Mouse (Mus musculus): Measurements from ENCODE around the gene Hist1h2bq. TPM values are rescaled to one million over a fixed set of nuclear protein-coding genes. Genes with fewer than 3 reads are reported as not detected.
"Not testable (repeated sequence)": the region's sequence is repeated elsewhere in the genome, so short reads cannot be mapped to it uniquely, and the experiment has no call there.

The Hist1h2bq gene
- polyA plus RNA-seq, 1 experiment from 2014 or later, result 10.4 TPM

GRCm38 (mm10) chr13:21797163-21797562 lies 12.8 kb downstream of the Hist1h2bq start:
- H3K9me3 ChIP-seq (replicated peaks; ENCODE audit: control insufficient read depth, low read length); H3K36me3 ChIP-seq (ENCODE audit: control insufficient read depth, insufficient read depth); H3K4me1 ChIP-seq (ENCODE audit: control insufficient read depth, insufficient read depth, low read length); H3K4me3 ChIP-seq (ENCODE audit: low read length); H3K4me2 ChIP-seq (ENCODE audit: low read depth, low read length); ATAC-seq (replicated peaks; ENCODE audit: extremely low read depth, insufficient read depth, low FRiP score); H3K27me3 ChIP-seq (ENCODE audit: control insufficient read depth, insufficient read depth, low read length); H3K9ac ChIP-seq (ENCODE audit: low read length); H3K27ac ChIP-seq (ENCODE audit: low read length): not testable (repeated sequence)

- no peaks in the 10 kb centered on the region for H3K36me3 ChIP-seq (ENCODE audit: control insufficient read depth, insufficient read depth)
- H3K4me2 ChIP-seq (ENCODE audit: low read depth, low read length), result no peak overlapping the region
- no peak for ATAC-seq (replicated peaks; ENCODE audit: extremely low read depth, insufficient read depth, low FRiP score)
- H3K27ac ChIP-seq (ENCODE audit: low read length), result no peak overlapping the region
- H3K9ac ChIP-seq (ENCODE audit: low read length), result no peak overlapping the region
- peaks cover 4% of the 10 kb centered on the region for H3K4me1 ChIP-seq (ENCODE audit: control insufficient read depth, insufficient read depth, low read length)
- no peaks in the 10 kb centered on the region for H3K9me3 ChIP-seq (replicated peaks; ENCODE audit: control insufficient read depth, low read length)
- H3K4me3 ChIP-seq (ENCODE audit: low read length), result no peak overlapping the region
- H3K27me3 ChIP-seq (ENCODE audit: control insufficient read depth, insufficient read depth, low read length), result no peaks in the 10 kb centered on the region
- WGBS, result 90% methylated on average over 7 of the region's 7 CpGs
Measured at GRCm38 (mm10) chr13:21795584-21795983, 14.4 kb downstream of the Hist1h2bq start.

DNA sequence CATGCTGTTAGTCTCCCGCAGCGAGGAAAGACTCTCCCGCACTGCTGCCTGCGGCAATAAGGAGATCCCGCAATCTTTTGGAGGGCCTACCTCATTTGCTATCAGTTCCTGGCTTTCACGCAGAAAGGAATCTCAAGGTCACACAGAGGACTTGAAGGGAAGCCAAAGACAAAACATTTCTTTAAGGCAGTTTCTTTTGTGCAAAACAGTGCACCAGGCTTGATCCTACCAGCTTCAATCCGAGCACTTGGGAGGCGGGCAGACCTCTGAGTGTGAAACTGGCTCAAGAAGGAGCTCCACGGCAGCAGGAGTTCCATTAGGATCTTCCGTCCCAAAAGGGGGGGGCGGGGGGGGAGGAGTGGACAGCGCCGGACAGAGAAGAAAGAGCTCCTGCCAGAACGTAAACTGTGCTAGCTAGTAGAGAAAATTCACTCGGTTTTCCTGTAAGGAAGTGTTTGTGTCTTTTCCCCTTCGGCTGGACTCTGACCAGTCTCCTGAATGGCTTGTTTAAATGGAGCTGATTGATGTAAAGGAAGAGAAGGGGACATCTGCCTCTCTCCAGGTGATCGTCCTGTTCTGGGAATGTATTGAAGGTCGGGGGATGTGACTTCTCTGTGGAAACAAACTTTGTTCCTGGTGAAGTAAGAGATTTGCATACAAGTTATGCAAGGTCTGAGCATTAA lies 19.3 kb downstream of the Hist1h2bq start:
- 0 out of 2 replicates have a peak overlapping the region, but pooled peaks have one; percentile 42 for H3K27ac ChIP-seq (ENCODE audit: low read length)
- ATAC-seq (replicated peaks; ENCODE audit: extremely low read depth, insufficient read depth, low FRiP score), result no peak
- peak overlapping the region; percentile 47 for H3K4me3 ChIP-seq (ENCODE audit: low read length)
- H3K9me3 ChIP-seq (replicated peaks; ENCODE audit: control insufficient read depth, low read length), result no peaks in the 10 kb centered on the region
- H3K4me1 ChIP-seq (ENCODE audit: control insufficient read depth, insufficient read depth, low read length), result peaks cover 12% of the 10 kb centered on the region
- WGBS, result 9% methylated on average over 17 of the region's 18 CpGs
- H3K27me3 ChIP-seq (ENCODE audit: control insufficient read depth, insufficient read depth, low read length), result no peaks in the 10 kb centered on the region
- peak overlapping the region; percentile 74 for H3K4me2 ChIP-seq (ENCODE audit: low read depth, low read length)
- peak overlapping the region; percentile 67 for H3K9ac ChIP-seq (ENCODE audit: low read length)
- H3K36me3 ChIP-seq (ENCODE audit: control insufficient read depth, insufficient read depth), result no peaks in the 10 kb centered on the region

DNA sequence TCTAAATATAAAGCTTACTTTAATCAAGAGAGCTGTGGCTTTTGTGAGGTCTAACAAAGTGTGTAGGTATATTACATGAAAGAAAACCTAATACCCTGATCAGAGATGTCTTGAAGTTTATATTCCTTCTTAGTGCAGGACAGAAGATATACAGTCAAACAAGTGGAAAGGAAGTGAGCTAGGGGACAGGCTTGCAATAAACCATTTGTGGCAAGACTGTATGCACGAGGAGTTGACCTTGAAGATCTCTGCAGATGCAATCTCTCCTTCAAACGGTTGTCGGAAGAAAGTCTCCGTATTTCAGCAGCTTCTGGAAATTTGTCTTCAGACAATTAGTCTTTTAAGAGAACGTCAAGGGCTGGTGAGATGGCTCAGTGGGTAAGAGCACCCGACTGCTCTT lies 20.1 kb downstream of the Hist1h2bq start:
- H3K9me3 ChIP-seq (replicated peaks; ENCODE audit: control insufficient read depth, low read length), result no peaks in the 10 kb centered on the region
- no peaks in the 10 kb centered on the region for H3K27me3 ChIP-seq (ENCODE audit: control insufficient read depth, insufficient read depth, low read length)
- H3K4me1 ChIP-seq (ENCODE audit: control insufficient read depth, insufficient read depth, low read length), result peaks cover 12% of the 10 kb centered on the region
- WGBS, result 54% methylated on average over 6 of the region's 6 CpGs
- H3K9ac ChIP-seq (ENCODE audit: low read length), result no peak overlapping the region
- H3K4me2 ChIP-seq (ENCODE audit: low read depth, low read length), result no peak overlapping the region
- ATAC-seq (replicated peaks; ENCODE audit: extremely low read depth, insufficient read depth, low FRiP score), result no peak
- no peak overlapping the region for H3K4me3 ChIP-seq (ENCODE audit: low read length)
- no peak overlapping the region for H3K27ac ChIP-seq (ENCODE audit: low read length)
- H3K36me3 ChIP-seq (ENCODE audit: control insufficient read depth, insufficient read depth), result no peaks in the 10 kb centered on the region

GRCm38 (mm10) chr13:21787760-21788593 lies 22.0 kb downstream of the Hist1h2bq start:
- H3K9ac ChIP-seq (ENCODE audit: low read length), result peak overlapping the region; percentile 49
- no peaks in the 10 kb centered on the region for H3K9me3 ChIP-seq (replicated peaks; ENCODE audit: control insufficient read depth, low read length)
- WGBS, result 34% methylated on average over 13 of the region's 21 CpGs
- H3K36me3 ChIP-seq (ENCODE audit: control insufficient read depth, insufficient read depth), result no peaks in the 10 kb centered on the region
- peak overlapping the region; percentile 57; the same call in 1 of the 2 replicates for H3K27ac ChIP-seq (ENCODE audit: low read length)
- peaks cover 21% of the 10 kb centered on the region for H3K4me1 ChIP-seq (ENCODE audit: control insufficient read depth, insufficient read depth, low read length)
- no peak for ATAC-seq (replicated peaks; ENCODE audit: extremely low read depth, insufficient read depth, low FRiP score)
- H3K4me3 ChIP-seq (ENCODE audit: low read length), result peak overlapping the region; percentile 26; the same call in 1 of the 2 replicates
- H3K4me2 ChIP-seq (ENCODE audit: low read depth, low read length), result peak overlapping the region; percentile 58
- H3K27me3 ChIP-seq (ENCODE audit: control insufficient read depth, insufficient read depth, low read length), result no peaks in the 10 kb centered on the region

DNA sequence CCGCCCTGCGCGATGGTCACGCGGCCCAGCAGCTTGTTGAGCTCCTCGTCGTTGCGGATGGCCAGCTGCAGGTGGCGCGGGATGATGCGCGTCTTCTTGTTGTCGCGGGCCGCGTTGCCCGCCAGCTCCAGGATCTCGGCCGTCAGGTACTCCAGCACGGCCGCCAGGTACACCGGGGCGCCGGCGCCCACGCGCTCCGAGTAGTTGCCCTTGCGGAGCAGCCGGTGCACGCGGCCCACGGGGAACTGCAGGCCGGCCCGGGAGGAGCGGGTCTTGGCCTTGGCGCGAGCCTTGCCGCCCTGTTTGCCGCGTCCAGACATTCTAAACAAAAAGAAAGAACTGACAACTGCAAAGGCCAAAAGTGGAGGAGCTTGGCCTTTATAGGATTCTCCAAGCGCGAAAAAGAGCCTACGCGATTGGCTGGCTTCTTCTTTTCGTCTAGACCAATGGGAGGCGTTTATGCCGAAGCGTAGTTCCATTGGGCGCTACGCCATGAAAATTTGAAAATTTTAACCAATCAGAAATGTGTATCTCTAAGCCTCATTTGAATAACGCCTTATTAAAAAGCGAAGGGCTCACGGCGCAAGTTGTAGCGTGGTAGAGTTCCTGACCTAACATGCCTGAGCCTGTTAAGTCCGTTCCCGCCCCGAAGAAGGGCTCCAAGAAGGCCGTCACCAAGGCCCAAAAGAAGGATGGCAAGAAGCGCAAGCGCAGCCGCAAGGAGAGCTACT lies 22.9 kb downstream of the Hist1h2bq start, which contains the start of the genes Hist1h2an and Hist1h2bp:
Gene Hist1h2an (minus strand): TSS at position 320 of the 731 bp plus-strand sequence.
Gene Hist1h2bp (plus strand): TSS at position 563 of the 731 bp plus-strand sequence.
- peak; percentile 91 for ATAC-seq (replicated peaks; ENCODE audit: extremely low read depth, insufficient read depth, low FRiP score)
- H3K9me3 ChIP-seq (replicated peaks; ENCODE audit: control insufficient read depth, low read length); H3K27me3 ChIP-seq (ENCODE audit: control insufficient read depth, insufficient read depth, low read length); H3K36me3 ChIP-seq (ENCODE audit: control insufficient read depth, insufficient read depth): not testable (repeated sequence)
- Histone ChIP-seq H3K9ac (ENCODE audit: low read length) (peak within 1 kb of the TSS; percentile 56), H3K4me2 (ENCODE audit: low read depth, low read length) (peak within 1 kb of the TSS; percentile 62), H3K4me1 (ENCODE audit: control insufficient read depth, insufficient read depth, low read length) (peaks cover 29% of the 10 kb centered on the region), H3K27ac (ENCODE audit: low read length) (peak within 1 kb of the TSS; percentile 82), H3K4me3 (ENCODE audit: low read length) (peak within 1 kb of the TSS; percentile 52)
- under 1% methylated on average over 35 of the region's 63 CpGs for WGBS

DNA sequence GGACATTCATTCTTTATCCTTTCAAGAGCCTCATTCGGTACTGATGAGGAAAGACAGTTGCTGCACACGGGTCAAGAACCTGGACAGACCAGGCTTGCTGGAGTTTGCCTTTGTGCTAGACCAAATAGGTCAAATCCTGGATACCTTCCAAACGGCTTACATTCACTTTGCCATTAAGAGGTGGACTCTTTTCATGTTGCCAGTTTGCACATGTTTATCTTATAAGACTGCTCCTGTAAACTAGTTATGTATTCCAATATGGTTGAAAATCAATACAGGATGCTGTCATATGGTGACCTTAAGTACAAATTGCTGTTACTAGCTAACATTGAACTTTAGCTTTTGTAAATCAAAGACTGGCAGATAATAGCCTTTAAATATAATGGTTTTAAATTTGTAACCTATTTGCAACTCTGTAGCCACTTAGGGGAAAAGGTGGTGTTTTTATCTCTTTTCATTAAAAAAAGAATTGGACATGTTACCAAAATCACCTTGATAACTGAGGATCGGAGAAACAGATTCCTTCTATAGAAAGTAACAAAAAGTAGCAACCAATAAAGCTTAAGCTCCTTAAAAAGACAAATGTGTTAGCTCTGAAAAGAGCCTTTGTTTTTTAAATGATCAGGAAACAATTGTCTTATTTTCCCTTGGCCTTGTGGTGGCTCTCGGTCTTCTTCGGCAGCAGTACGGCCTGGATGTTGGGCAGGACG lies 23.7 kb downstream of the Hist1h2bq start:
- peaks cover 29% of the 10 kb centered on the region for H3K4me1 ChIP-seq (ENCODE audit: control insufficient read depth, insufficient read depth, low read length)
- H3K27ac ChIP-seq (ENCODE audit: low read length), result peak overlapping the region; percentile 82
- 7% methylated on average over 8 of the region's 8 CpGs for WGBS
- peak overlapping the region; percentile 62 for H3K4me2 ChIP-seq (ENCODE audit: low read depth, low read length)
- peak overlapping the region; percentile 52 for H3K4me3 ChIP-seq (ENCODE audit: low read length)
- no peaks in the 10 kb centered on the region for H3K27me3 ChIP-seq (ENCODE audit: control insufficient read depth, insufficient read depth, low read length)
- ATAC-seq (replicated peaks; ENCODE audit: extremely low read depth, insufficient read depth, low FRiP score), result no peak
- H3K36me3 ChIP-seq (ENCODE audit: control insufficient read depth, insufficient read depth), result no peaks in the 10 kb centered on the region
- peak overlapping the region; percentile 56 for H3K9ac ChIP-seq (ENCODE audit: low read length)
- no peaks in the 10 kb centered on the region for H3K9me3 ChIP-seq (replicated peaks; ENCODE audit: control insufficient read depth, low read length)

GRCm38 (mm10) chr13:21784311-21784710 lies 25.7 kb downstream of the Hist1h2bq start:
- Histone ChIP-seq H3K27me3 (ENCODE audit: control insufficient read depth, insufficient read depth, low read length) (no peaks in the 10 kb centered on the region), H3K4me2 (ENCODE audit: low read depth, low read length) (peak overlapping the region; percentile 62), H3K4me1 (ENCODE audit: control insufficient read depth, insufficient read depth, low read length) (peaks cover 30% of the 10 kb centered on the region), H3K9ac (ENCODE audit: low read length) (peak overlapping the region; percentile 28), H3K36me3 (ENCODE audit: control insufficient read depth, insufficient read depth) (no peaks in the 10 kb centered on the region), H3K9me3 (replicated peaks; ENCODE audit: control insufficient read depth, low read length) (no peaks in the 10 kb centered on the region), H3K27ac (ENCODE audit: low read length) (peak overlapping the region; percentile 49), H3K4me3 (ENCODE audit: low read length) (no peak overlapping the region)
- 51% methylated on average over 6 of the region's 6 CpGs for WGBS
- ATAC-seq (replicated peaks; ENCODE audit: extremely low read depth, insufficient read depth, low FRiP score), result no peak
